Mouse (Mus musculus) brown adipose tissue, adult 24 weeks (tissue): ENCODE results near the gene Enox1. TPM values are rescaled to one million over a fixed set of nuclear protein-coding genes. Genes with fewer than 3 reads are reported as not detected.
"Not testable (repeated sequence)": the region's sequence is repeated elsewhere in the genome, so short reads cannot be mapped to it uniquely, and the experiment has no call there.

Experiments used
- H3K27ac ChIP-seq: fragments of 200-500 bp; replicated peaks from 2 replicates; pipeline ENCODE4 v1.5.1; 2012; ENCODE audit warnings: low read depth, mild to moderate bottlenecking, low read length
- H3K4me1 ChIP-seq: fragments of 200-500 bp; 2 replicates; pipeline ENCODE4 v1.6.1; 2012; ENCODE audit warnings: low read length, mixed read lengths; ENCODE audit not compliant: control insufficient read depth, insufficient read depth, insufficient read length
- H3K4me3 ChIP-seq: fragments of 200-500 bp; 2 replicates; pipeline ENCODE4 v1.5.1; 2012; ENCODE audit warnings: low read depth, mild to moderate bottlenecking, low read length, moderate library complexity; ENCODE audit not compliant: insufficient read depth
- polyA plus RNA-seq: library from polyadenylated mRNA; stranded (reverse); fragments of >200 nt; gene quantifications from 2 replicates; pipeline ENCODE4 v1.2.4, GENCODE M21; 2012; ENCODE audit not compliant: missing spikeins, insufficient read depth, insufficient read length

The Enox1 gene
- polyA plus RNA-seq, 1 experiment, result 0.71 TPM

- Histone ChIP-seq H3K4me1 (no peaks in the 10 kb centered on the region), H3K27ac (no peak overlapping the region), H3K4me3 (no peak overlapping the region)
Measured at GRCm38 (mm10) chr14:77508036-77508435, 351.5 kb downstream of the Enox1 start.

DNA sequence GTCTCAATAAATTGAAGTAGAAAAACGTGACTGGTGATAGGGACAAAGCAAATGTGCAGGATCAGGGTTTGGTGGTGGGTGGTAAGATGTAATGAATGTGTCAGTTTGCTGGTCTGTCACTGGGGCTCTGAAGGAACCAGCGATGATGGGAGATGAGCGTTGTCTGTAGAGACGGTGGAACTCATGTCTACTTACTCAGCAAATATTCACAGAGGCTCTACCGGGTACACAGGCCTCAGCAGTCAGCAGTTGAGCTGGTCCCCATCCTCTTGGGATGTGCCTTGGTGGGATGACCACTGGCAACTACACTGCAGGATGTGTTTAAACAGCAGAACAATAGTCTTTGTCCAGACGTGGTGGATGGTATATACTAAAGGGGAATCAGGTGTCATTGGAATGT, 352.5 kb downstream of the Enox1 start:
- no peaks in the 10 kb centered on the region for H3K4me1 ChIP-seq
- H3K27ac ChIP-seq, result no peak overlapping the region
- H3K4me3 ChIP-seq, result no peak overlapping the region

GRCm38 (mm10) chr14:77509924-77510323, 353.4 kb downstream of the Enox1 start:
- H3K4me1 ChIP-seq, result no peaks in the 10 kb centered on the region
- no peak overlapping the region for H3K27ac ChIP-seq

DNA sequence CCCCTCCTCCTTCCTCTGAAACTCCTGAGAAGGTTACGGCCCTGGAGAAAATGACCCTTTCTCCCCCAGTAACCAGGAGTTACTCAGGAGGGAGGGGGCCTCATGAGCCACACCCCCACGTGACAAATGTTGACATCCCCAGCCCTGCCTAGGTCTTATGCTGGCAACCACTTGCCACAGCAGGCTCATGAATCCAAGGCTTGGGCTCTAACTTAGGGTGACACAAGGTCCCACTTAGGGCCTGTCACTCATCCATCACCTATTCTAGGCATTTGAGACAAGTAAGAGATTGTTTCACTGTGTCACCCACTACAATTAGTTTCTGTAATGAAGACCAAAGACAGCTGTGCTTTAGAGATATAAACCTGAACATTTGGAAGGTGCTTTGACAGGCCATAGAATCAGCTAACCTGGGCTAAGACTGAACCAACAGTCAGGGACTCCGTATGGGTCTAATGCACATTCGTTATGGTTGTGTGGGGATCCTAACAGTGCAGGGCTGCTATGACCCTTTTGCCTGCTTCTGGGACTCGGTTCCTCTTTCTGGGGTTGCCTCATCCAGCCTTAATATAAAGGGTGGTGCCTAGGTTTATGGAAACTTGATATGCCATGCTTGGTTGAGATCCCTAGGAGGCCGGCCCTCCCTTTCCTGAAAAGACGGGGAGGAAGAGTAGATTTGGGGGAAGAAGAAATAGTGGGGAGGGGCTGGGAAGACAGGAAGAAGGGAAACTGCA, 354.7 kb downstream of the Enox1 start:
- Histone ChIP-seq H3K27ac (no peak overlapping the region), H3K4me1 (no peaks in the 10 kb centered on the region), H3K4me3 (no peak overlapping the region)

More at GRCm38 (mm10) chr14:77509924-77510323, 353.4 kb downstream of the Enox1 start:
- no peak overlapping the region for H3K4me3 ChIP-seq

GRCm38 (mm10) chr14:77518017-77518416, 361.5 kb downstream of the Enox1 start:
- Histone ChIP-seq H3K4me3 (no peak overlapping the region), H3K4me1 (peaks cover 4% of the 10 kb centered on the region; the same call in 1 of the 2 replicates), H3K27ac (no peak overlapping the region)

GRCm38 (mm10) chr14:77518941-77519695, 362.6 kb downstream of the Enox1 start:
- Histone ChIP-seq H3K27ac (no peak overlapping the region), H3K4me1 (peaks cover 4% of the 10 kb centered on the region; the same call in 1 of the 2 replicates), H3K4me3 (no peak overlapping the region)

GRCm38 (mm10) chr14:77519701-77520100, 363.1 kb downstream of the Enox1 start:
- Histone ChIP-seq H3K27ac (no peak overlapping the region), H3K4me1 (peaks cover 4% of the 10 kb centered on the region; the same call in 1 of the 2 replicates), H3K4me3 (no peak overlapping the region)

DNA sequence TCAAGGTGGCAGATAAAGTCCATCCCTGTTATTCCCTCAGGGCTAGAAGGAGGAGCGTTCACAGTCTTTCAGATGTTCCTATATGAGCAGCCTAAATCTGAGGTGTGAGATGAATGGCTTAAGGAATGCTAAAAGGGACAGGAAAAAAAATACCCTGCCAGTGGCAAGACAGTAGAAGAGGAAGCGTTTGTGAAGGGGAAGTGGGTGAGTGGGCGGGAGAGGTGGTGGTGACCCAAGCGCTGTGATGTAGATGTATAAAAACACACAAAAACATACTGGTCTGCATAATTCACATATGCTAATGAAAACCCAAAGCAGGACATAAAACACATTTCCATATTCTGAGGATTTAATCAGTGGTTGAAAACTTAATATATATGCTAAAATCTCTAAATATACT, 367.7 kb downstream of the Enox1 start:
- Histone ChIP-seq H3K4me1 (peaks cover 4% of the 10 kb centered on the region; the same call in 1 of the 2 replicates), H3K27ac (0 out of 2 replicates have a peak overlapping the region, but pooled peaks have one; percentile 63)

DNA sequence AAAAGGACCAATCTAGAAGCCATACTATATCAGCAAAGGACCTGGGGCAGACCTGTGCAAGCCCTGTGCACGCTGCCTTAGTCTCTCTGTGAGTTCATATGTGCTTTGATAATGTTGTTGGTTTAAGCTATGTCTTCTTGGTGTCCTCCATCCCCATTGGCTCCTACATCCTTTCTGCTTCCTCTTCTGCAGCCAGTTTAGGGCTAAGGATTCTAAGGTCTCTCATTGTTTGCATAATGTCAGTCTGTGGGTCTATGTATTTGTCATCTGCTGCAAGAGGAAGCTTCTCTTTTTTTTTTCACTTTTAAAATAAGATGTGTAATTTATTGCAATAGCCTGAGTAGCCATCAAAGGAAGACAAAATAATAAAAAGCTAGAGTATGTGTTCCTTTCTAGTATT, 369.7 kb downstream of the Enox1 start:
- Histone ChIP-seq H3K4me3 (no peak overlapping the region), H3K27ac (no peak overlapping the region), H3K4me1 (no peaks in the 10 kb centered on the region)

More for the DNA sequence above, 367.7 kb downstream of the Enox1 start:
- H3K4me3 ChIP-seq, result no peak overlapping the region

GRCm38 (mm10) chr14:77529201-77529600, 372.6 kb downstream of the Enox1 start:
- no peaks in the 10 kb centered on the region for H3K4me1 ChIP-seq
- no peak overlapping the region for H3K27ac ChIP-seq
- H3K4me3 ChIP-seq, result no peak overlapping the region

DNA sequence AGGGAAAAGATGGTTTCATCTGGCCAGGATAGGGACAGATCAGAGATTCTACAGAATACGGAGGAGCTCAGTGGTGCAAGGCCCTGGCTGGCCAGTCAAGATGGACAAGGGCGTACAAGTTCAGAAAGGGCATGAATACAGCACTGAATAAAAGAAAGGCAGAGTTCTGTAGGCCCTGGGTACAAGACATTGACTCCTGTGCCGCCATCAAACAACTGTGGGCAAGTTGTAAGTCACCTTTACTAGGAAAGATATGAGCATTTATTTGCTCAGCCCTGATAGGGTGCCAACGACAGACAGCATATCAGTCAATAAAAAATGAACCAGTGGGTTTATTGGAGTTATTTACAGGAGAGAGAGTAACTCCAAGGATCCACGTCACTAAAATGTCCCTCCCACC, 373.1 kb downstream of the Enox1 start:
- Histone ChIP-seq H3K4me3 (no peak overlapping the region), H3K27ac (no peak overlapping the region), H3K4me1 (no peaks in the 10 kb centered on the region)

DNA sequence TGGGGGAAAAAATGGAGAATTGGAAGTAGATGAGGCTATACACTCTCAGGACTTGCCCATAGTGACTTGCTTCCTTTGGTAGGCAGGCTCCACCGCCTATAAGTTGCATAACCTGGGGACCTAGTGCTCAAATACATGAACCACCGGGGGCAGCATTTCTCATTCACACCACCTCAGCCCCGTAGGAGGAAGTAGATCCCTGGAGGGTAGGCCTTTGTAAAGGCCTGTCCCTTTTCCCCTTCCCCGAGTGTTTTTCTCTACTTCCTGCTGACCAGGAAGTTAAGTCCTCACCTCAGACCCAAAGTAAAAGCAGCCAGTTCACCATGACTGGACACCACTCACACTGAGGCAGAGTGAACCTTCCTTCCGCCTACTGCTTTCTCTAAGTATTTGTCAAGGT, 377.1 kb downstream of the Enox1 start:
- Histone ChIP-seq H3K27ac (no peak overlapping the region), H3K4me3 (no peak overlapping the region), H3K4me1 (no peaks in the 10 kb centered on the region)

DNA sequence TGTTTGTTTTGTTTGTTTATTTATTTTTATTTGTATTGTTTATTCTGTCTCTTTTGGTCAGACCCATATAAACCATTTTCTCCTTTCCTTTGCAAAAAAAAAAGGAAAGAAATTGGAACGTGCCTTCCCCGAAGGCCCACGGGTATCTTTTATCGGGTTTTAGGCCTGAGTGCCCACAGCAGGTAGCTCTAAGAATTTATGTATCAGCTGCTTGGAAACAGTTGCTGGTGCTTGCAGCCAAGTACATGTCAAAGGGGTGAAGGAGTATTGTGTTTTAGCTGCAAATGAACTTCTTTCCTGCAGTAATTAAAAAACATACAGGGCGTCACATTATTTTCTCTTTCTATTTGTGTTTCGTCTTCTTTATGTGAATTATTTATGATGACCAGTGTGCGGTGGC, 377.6 kb downstream of the Enox1 start:
- Histone ChIP-seq H3K27ac (no peak overlapping the region), H3K4me3 (no peak overlapping the region), H3K4me1 (no peaks in the 10 kb centered on the region)

GRCm38 (mm10) chr14:77536592-77536991, 380.0 kb downstream of the Enox1 start:
- Histone ChIP-seq H3K4me3 (no peak overlapping the region), H3K27ac (no peak overlapping the region), H3K4me1 (no peaks in the 10 kb centered on the region)

- not testable (repeated sequence) for H3K4me1 ChIP-seq, H3K27ac ChIP-seq, H3K4me3 ChIP-seq
Measured at GRCm38 (mm10) chr14:77539563-77539962, 383.0 kb downstream of the Enox1 start.

DNA sequence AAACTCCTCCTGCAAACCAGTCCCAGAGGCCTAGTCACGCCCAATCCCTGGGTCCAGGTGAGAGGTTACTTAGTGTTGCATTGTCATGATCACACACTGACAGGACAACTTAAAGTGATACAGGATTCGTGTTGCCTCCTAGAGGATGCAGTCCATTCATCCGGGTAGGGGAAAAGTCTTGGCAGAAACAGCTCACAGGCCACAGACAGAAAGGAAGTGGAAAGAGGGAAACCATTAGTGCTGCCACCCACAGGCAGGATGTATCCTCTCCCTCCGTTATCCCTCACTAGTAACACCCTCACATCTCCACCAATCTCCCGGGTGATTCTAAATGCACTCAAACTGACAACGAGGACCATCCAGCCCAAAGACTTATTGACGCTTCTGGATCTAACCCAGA, 385.4 kb downstream of the Enox1 start:
- Histone ChIP-seq H3K4me1 (no peaks in the 10 kb centered on the region), H3K27ac (no peak overlapping the region), H3K4me3 (no peak overlapping the region)
